Mouse (Mus musculus): ENCODE results near the gene Vcp.

DNA sequence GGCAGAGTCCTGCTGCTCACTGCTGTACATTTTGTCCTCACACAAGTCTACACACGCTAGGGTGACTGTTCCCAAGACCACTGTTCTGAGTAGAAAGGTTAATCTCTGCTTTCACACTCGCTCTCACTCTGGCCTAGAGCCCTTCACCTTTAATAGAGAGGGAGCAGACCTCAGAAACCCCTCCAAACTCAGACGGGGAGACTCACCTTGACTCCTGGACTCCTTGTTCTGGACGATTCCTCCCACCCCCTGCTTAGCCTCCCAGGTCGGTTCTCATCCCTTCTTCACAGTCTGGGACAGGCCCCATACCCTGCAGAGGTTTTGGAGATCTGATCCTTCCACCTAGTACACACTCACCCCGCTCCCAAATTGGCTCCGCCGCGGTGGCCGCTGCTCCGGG, 39.3 kb upstream of the Vcp start:
- TF ChIP-seq CTCF (IDR thresholded peaks at IDR 0.05; ENCODE audit: low read depth) (no peak), EP300 (IDR thresholded peaks at IDR 0.05; ENCODE audit: low read depth) (no peak)

All from heart, postnatal 0 days (tissue).